Mouse (Mus musculus) erythroblast, embryonic 14.5 days (primary cell): ENCODE measurements around the gene Plcl2.

Experiments used
- GATA1 ChIP-seq: IDR thresholded peaks from 2 replicates; pipeline ENCODE4 v1.6.1; 2012; ENCODE audit warnings: low read length, inconsistent platforms, mixed read lengths
- TAL1 ChIP-seq: IDR thresholded peaks from 3 replicates; pipeline ENCODE4 v1.6.1; 2012; ENCODE audit warnings: low read length, inconsistent platforms, mixed read lengths

DNA sequence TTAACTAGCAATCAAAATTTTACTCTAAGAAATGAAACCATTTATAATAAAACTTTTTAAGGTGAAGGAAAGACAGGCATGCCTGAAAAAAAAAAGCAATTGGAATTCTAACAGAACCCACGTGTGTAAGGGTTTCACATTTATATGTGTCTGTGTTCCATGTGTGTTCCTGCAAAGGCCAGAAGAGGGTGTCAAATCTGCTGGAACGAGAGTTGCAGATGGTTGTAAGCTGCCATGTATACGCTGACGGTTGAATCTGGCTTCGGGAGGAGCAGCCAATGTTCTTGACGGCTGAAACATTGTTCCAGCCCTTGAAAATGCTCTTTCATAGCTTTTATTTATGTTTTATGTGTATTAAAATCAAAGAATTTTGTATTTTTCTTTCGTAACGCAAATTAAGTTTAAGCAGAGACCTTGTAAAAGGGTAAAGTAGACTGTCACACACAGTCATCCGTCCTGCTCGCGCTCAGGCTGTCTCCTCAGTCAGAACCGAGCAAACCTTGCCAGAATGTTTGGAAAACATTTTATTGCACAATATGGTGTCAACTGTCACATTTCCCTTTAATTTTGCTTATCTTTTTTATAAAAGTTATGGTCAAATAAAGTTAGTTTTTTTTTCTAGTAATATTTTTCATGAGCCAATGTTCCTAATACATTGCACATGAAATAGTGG lies 48.5 kb downstream of the Plcl2 start:
- TF ChIP-seq GATA1 (no peak), TAL1 (no peak)
